Mouse (Mus musculus): ENCODE results near the gene Soga1.

Gene Soga1

DNA sequence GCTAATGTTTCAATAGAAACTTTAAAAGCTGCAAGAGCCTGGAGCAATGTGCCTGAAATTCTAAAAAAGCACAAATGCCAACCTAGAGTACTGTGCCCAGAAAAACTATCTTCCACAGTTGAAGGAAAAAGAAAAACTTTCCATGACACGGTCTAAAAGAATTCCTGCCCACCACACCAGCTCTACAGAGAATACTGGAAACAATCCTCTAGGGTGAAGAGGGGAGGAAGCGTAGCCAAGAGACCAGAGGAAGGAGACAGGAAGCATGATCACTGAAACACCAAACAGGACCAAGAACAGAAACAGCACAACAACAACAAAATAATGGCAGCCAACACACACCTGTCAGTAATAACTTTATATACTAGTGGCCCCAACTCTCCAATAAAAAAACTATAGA lies 99.0 kb downstream of the Soga1 start:
- no peak for DNase-seq

GRCm38 (mm10) chr2:156976711-156977110 lies 102.3 kb downstream of the Soga1 start:
- no peak for DNase-seq

DNA sequence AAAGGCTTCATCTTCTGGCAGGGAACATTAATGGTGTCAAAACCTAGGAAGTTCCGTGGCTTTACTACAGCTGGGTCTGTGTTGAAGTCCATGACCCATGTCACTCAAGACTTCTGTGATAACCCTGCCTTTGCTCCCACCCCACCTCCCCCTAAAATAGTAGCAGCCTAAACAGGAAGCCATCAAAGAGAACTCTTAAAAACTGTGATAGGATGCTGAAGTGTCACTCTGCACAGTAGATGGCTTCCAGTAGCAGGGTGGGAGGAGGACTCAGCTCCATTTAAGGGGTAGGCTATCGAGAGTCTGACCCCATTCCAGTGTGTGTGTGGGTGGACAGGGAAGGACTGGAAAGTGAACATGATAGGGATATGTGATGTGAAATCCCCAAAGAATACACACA lies 104.1 kb downstream of the Soga1 start:
- DNase-seq, result no peak

DNA sequence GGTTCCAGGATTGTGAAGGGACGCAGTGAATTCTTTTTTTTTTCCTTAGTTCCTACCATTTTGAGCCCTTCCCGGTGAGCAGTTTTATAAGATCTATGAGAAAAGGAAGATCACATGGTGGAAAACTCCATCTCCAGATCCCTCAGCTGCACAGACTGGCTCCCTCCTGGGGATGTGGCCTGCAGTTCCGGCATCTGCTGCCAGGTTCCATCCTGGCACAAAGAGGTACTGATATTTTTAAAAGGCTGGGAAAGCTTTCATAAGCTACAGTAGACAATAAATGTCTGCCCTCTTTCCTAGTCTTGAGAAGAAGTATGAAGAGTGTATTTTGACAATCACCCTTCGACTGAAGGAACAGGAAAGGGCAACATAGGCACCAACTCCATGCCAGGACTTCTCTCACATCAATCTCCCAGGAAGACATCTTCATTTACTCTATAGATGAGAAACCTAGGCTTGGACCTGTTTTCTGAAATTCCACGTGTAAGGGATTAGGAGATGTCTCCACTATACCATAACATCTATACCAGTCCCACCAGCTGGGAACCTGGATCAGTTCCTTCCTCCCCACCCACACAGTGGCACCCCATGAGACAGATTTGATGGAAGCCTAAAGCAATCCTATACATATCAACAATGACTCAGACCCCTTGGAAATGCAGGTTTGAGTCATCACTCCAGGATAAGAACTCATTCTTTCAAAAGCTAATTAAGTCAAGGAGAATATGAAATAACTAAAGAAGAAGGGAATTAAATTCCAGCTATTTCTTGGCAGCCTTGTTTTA lies 105.5 kb downstream of the Soga1 start:
- DNase-seq, result peak; percentile 59

- DNase-seq, result no peak
Observed at GRCm38 (mm10) chr2:156970253-156970652, 108.8 kb downstream of the Soga1 start.

GRCm38 (mm10) chr2:156968501-156968900 lies 110.6 kb downstream of the Soga1 start:
- DNase-seq, result no peak

DNA sequence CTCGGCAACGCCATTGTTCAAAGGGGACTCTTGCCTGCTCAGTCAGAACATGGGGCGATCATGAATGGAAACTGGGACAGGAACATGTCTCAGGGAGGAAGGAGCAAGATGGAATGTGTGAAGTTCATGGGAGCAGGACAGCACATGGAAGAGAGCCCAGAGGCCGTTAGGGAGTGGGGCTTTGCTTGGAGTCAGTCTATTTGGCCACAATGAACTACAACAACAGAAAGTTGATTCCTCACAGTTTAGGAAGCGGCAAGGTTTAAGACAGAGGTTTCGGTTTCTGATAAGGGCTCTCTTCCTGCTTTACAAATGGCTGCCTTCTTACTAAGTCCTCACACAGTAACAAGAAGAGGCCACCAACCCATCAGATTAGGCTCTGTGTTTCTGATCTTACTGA lies 111.7 kb downstream of the Soga1 start:
- no peak for DNase-seq
